Mouse (Mus musculus) lung, embryonic 14.5 days (tissue): ENCODE measurements around the gene Mylpf. TPM values are rescaled to one million over a fixed set of nuclear protein-coding genes. Genes with fewer than 3 reads are reported as not detected.
A peak's percentile ranks its signal among the peaks of the same experiment; 100 is the strongest.

ENCODE experiments used
- ATAC-seq: fragments of 200-750 bp; cut with Nextera tagmentation; 2 replicates; pipeline ENCODE4 v1.8.0; 2017; ENCODE audit warnings: mild to moderate bottlenecking, moderate TSS enrichment, moderate library complexity; ENCODE audit not compliant: insufficient read depth
- DNase-seq: peaks from one replicate; pipeline ENCODE4 v3.0.0-alpha.2; 2015
- H3K27ac ChIP-seq: fragments of 300-500 bp; sonication (generic); 2 replicates; pipeline ENCODE4 v1.5.1; 2014; ENCODE audit warnings: low read depth, mild to moderate bottlenecking, moderate library complexity
- H3K27me3 ChIP-seq: fragments of 300-500 bp; sonication (generic); 2 replicates; pipeline ENCODE4 v1.6.1; 2014; ENCODE audit warnings: low read length, control low read depth; ENCODE audit not compliant: insufficient read depth
- H3K36me3 ChIP-seq: fragments of 300-500 bp; sonication (generic); 2 replicates; pipeline ENCODE4 v1.6.1; 2014; ENCODE audit warnings: control low read depth; ENCODE audit not compliant: insufficient read depth
- H3K4me1 ChIP-seq: fragments of 300-500 bp; sonication (generic); 2 replicates; pipeline ENCODE4 v1.6.1; 2014; ENCODE audit warnings: antibody characterized with exemption, control low read depth; ENCODE audit not compliant: insufficient read depth
- H3K4me2 ChIP-seq: fragments of 300-500 bp; sonication (generic); 2 replicates; pipeline ENCODE4 v1.6.1; 2014; ENCODE audit warnings: mild to moderate bottlenecking
- H3K4me3 ChIP-seq: fragments of 300-500 bp; sonication (generic); 2 replicates; pipeline ENCODE4 v1.5.1; 2014; ENCODE audit warnings: low read depth, low read length
- H3K9ac ChIP-seq: fragments of 300-500 bp; sonication (generic); 2 replicates; pipeline ENCODE4 v1.6.1; 2014
- H3K9me3 ChIP-seq: fragments of 300-500 bp; sonication (generic); 2 replicates; pipeline ENCODE4 v1.6.1; 2016; ENCODE audit warnings: low read depth, low read length, control low read depth
- CTCF ChIP-seq: IDR thresholded peaks from 2 replicates; pipeline ENCODE4 v1.5.1; 2016; ENCODE audit warnings: antibody characterized with exemption, low read depth
- WGBS: fragments of 180-500 bp; shearing (Covaris S2); extraction: QIAGEN DNeasy Blood & Tissue Kit; methylation state at CpG from one replicate; pipeline ENCODE4 v1.1.7; 2014; 5-methylcytosine and 5-hydroxymethylcytosine counted together
- polyA plus RNA-seq: library from polyadenylated mRNA; unstranded; fragments of >200 nt; fragmentation: Nextera tagmentation; extraction: Ambion mirVana; gene quantifications from 2 replicates; pipeline ENCODE4 v1.2.1, GENCODE M21; 2014

Mylpf gene
- polyA plus RNA-seq, 1 experiment from 2014 or later: 12.2 TPM

GRCm38 (mm10) chr7:127183345-127183744 lies 25.3 kb upstream of the Mylpf start:
- WGBS: 63% methylated on average over 8 of the region's 8 CpGs
- no peak for ATAC-seq

GRCm38 (mm10) chr7:127183828-127184227 lies 24.9 kb upstream of the Mylpf start:
- TF ChIP-seq CTCF: peak; percentile 37
- Histone ChIP-seq H3K9me3 (no peaks in the 10 kb centered on the region), H3K36me3 (no peaks in the 10 kb centered on the region), H3K9ac (no peak overlapping the region), H3K27ac (no peak overlapping the region), H3K4me1 (no peaks in the 10 kb centered on the region), H3K27me3 (no peaks in the 10 kb centered on the region), H3K4me3 (no peak overlapping the region), H3K4me2 (no peak overlapping the region)
- no peak for DNase-seq
- ATAC-seq: no peak
- WGBS: 81% methylated on average over 6 of the region's 6 CpGs

More at GRCm38 (mm10) chr7:127183345-127183744, 25.3 kb upstream of the Mylpf start:
- Histone ChIP-seq H3K4me2 (no peak overlapping the region), H3K27ac (no peak overlapping the region), H3K9me3 (no peaks in the 10 kb centered on the region), H3K4me1 (no peaks in the 10 kb centered on the region), H3K27me3 (no peaks in the 10 kb centered on the region), H3K36me3 (no peaks in the 10 kb centered on the region), H3K4me3 (no peak overlapping the region), H3K9ac (no peak overlapping the region)
- DNase-seq: no peak
- no peak for TF ChIP-seq CTCF

GRCm38 (mm10) chr7:127184720-127185119 lies 24.0 kb upstream of the Mylpf start:
- no peak for DNase-seq
- TF ChIP-seq CTCF: no peak

GRCm38 (mm10) chr7:127185601-127186000 lies 23.1 kb upstream of the Mylpf start:
- Histone ChIP-seq H3K9ac (no peak overlapping the region), H3K9me3 (no peaks in the 10 kb centered on the region), H3K4me2 (no peak overlapping the region), H3K4me1 (no peaks in the 10 kb centered on the region), H3K27ac (no peak overlapping the region), H3K4me3 (no peak overlapping the region), H3K36me3 (no peaks in the 10 kb centered on the region), H3K27me3 (no peaks in the 10 kb centered on the region)
- whole genome bisulfite sequencing: 58% methylated on average over 3 of the region's 3 CpGs
- peak; percentile 63 for DNase-seq
- TF ChIP-seq CTCF: peak; percentile 52
- ATAC-seq: no peak

More at GRCm38 (mm10) chr7:127184720-127185119, 24.0 kb upstream of the Mylpf start:
- 56% methylated on average over 1 of the region's 1 CpGs for WGBS
- H3K27me3 ChIP-seq: no peaks in the 10 kb centered on the region
- no peaks in the 10 kb centered on the region for H3K4me1 ChIP-seq
- H3K36me3 ChIP-seq: no peaks in the 10 kb centered on the region
- H3K4me2 ChIP-seq: no peak overlapping the region
- H3K9me3 ChIP-seq: no peaks in the 10 kb centered on the region
- no peak overlapping the region for H3K9ac ChIP-seq
- H3K4me3 ChIP-seq: no peak overlapping the region
- no peak overlapping the region for H3K27ac ChIP-seq
- ATAC-seq: no peak

GRCm38 (mm10) chr7:127187351-127187750 lies 21.3 kb upstream of the Mylpf start:
- DNase-seq (no peak), ATAC-seq (no peak)
- Histone ChIP-seq H3K27ac (no peak overlapping the region), H3K27me3 (no peaks in the 10 kb centered on the region), H3K4me1 (no peaks in the 10 kb centered on the region), H3K9me3 (no peaks in the 10 kb centered on the region), H3K4me2 (no peak overlapping the region), H3K9ac (no peak overlapping the region), H3K36me3 (peaks cover 13% of the 10 kb centered on the region), H3K4me3 (no peak overlapping the region)
- TF ChIP-seq CTCF: no peak
- WGBS: 69% methylated on average over 10 of the region's 10 CpGs

GRCm38 (mm10) chr7:127188305-127189276 lies 20.1 kb upstream of the Mylpf start:
- Histone ChIP-seq H3K27ac (no peak overlapping the region), H3K4me3 (no peak overlapping the region), H3K9ac (no peak overlapping the region), H3K9me3 (no peaks in the 10 kb centered on the region), H3K27me3 (no peaks in the 10 kb centered on the region), H3K4me1 (no peaks in the 10 kb centered on the region), H3K36me3 (peaks cover 25% of the 10 kb centered on the region), H3K4me2 (no peak overlapping the region)
- no peak for DNase-seq
- no peak for ATAC-seq
- TF ChIP-seq CTCF: no peak
- WGBS: 76% methylated on average over 17 of the region's 17 CpGs

GRCm38 (mm10) chr7:127190672-127191071 lies 18.0 kb upstream of the Mylpf start:
- ATAC-seq (no peak), DNase-seq (no peak)
- no peak for TF ChIP-seq CTCF
- Histone ChIP-seq H3K4me2 (no peak overlapping the region), H3K4me1 (peaks cover 6% of the 10 kb centered on the region; the same call in 1 of the 2 replicates), H3K9me3 (no peaks in the 10 kb centered on the region), H3K27ac (no peak overlapping the region), H3K36me3 (peaks cover 37% of the 10 kb centered on the region), H3K9ac (no peak overlapping the region; the same call in 1 of the 2 replicates), H3K27me3 (no peaks in the 10 kb centered on the region), H3K4me3 (no peak overlapping the region)
- WGBS: 79% methylated on average over 6 of the region's 6 CpGs
